In the genomic region with DNA sequence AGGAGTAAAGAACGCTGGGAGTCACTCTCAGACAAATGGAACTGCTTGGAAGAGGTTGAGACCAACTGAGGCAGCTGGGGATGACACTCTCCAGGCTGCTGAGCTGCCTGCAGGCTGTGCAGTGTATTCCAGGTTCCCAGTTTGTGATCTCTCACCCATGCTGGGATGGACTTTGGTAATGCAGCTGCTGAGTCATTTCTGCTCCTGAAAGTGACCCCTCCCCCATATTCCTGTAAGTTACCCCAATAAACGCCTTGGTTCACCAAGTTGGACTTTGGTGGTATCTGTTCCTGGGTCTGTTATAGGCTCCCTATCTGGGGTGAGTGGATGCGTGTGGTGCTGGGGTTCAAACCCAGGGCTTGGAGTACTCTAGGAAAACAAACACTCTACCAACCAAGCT, we compare ENCODE assay signal across 23 mouse cellular contexts. TPM values are rescaled to one million over a fixed set of nuclear protein-coding genes. Genes with fewer than 3 reads are reported as not detected.
A peak's percentile ranks its signal among the peaks of the same experiment; 100 is the strongest.
DNase-seq lines count a peak whose midpoint lies in the region; ATAC-seq and TF ChIP-seq lines count a peak whose summit lies in the region.
"Had no signal": no experiment of that assay in that cellular context is flagged by ENCODE, and none has a peak within 500 bp of the region (broad histone marks: within the 10 kb centered on the region; RNA-seq: fewer than 3 reads in every experiment).

No protein-coding gene starts in this region.

- H3K4me1 ChIP-seq in intestine, postnatal 0 days (replicated peaks; ENCODE audit: control insufficient read depth, insufficient read depth, low read length): no peaks in the 10 kb centered on the region
- no peaks in the 10 kb centered on the region for H3K4me1 ChIP-seq in intestine, embryonic 15.5 days (replicated peaks)
- H3K4me1 ChIP-seq in small intestine, adult 2 months (ENCODE audit: control insufficient read depth, insufficient read depth, insufficient read length, low read length): peaks cover 35% of the 10 kb centered on the region
- H3K4me1 ChIP-seq: embryonic facial prominence, embryonic 12.5 days had no signal

- H3K4me2 ChIP-seq in intestine, postnatal 0 days (replicated peaks; ENCODE audit: low read depth): no peak overlapping the region
- no peak overlapping the region for H3K4me2 ChIP-seq in intestine, embryonic 15.5 days (replicated peaks)
- H3K4me2 ChIP-seq: embryonic facial prominence, embryonic 12.5 days; forebrain, embryonic 13.5 days; forebrain, embryonic 15.5 days had no signal

- DNase-seq in kidney, adult 9 months: peak; percentile 50
- DNase-seq in kidney, adult 8-10 months: no peak
- DNase-seq: adrenal gland, adult 8-10 months; adrenal gland, postnatal 14 days; adrenal gland, postnatal 36 days; B cell, adult 2 months; cerebellum, adult 11-12 months; cerebellum, adult 2 months; cerebellum, adult 9-10 months; cerebellum, postnatal 10 days; cerebellum, postnatal 25 days had no signal

- TF ChIP-seq POLR2A in small intestine, adult 2 months (IDR thresholded peaks at IDR 0.05; ENCODE audit: low read depth, low read length): no peak

- no peaks in the 10 kb centered on the region for H3K27me3 ChIP-seq in intestine, postnatal 0 days (replicated peaks; ENCODE audit: control insufficient read depth, insufficient read depth, low read length)
- H3K27me3 ChIP-seq in intestine, embryonic 15.5 days (replicated peaks): no peaks in the 10 kb centered on the region
- no peaks in the 10 kb centered on the region for H3K27me3 ChIP-seq in small intestine, adult 2 months (ENCODE audit: control insufficient read depth, insufficient read depth, low read length)
- H3K27me3 ChIP-seq: forebrain, embryonic 13.5 days; forebrain, embryonic 15.5 days; Patski had no signal

- peak; percentile 14; the same call in 1 of the 2 replicates for ATAC-seq in intestine, postnatal 0 days
- no peak for ATAC-seq in intestine, embryonic 15.5 days
- ATAC-seq: activated CD4-positive, CD25-positive, alpha-beta regulatory T cell, adult 4 months; CD4-positive, CD25-positive, alpha-beta regulatory T cell, adult 4 months; forebrain, embryonic 13.5 days; forebrain, embryonic 15.5 days; Patski had no signal

- no peak overlapping the region for H3K4me3 ChIP-seq in intestine, postnatal 0 days (ENCODE audit: low read depth, low read length)
- no peak overlapping the region for H3K4me3 ChIP-seq in intestine, embryonic 15.5 days (replicated peaks)
- H3K4me3 ChIP-seq in small intestine, adult 2 months (ENCODE audit: low read depth, low read length): no peak overlapping the region
- H3K4me3 ChIP-seq: embryonic facial prominence, embryonic 10.5 days; embryonic facial prominence, embryonic 12.5 days; forebrain, embryonic 13.5 days; forebrain, embryonic 15.5 days had no signal

- 59% methylated on average over 3 of the region's 3 CpGs for WGBS in intestine, postnatal 0 days
- 67% methylated on average over 3 of the region's 3 CpGs for WGBS in intestine, embryonic 15.5 days
- 57% methylated on average over 3 of the region's 3 CpGs for WGBS in small intestine, adult 2 months

- H3K9me3 ChIP-seq in intestine, postnatal 0 days (ENCODE audit: control insufficient read depth): no peaks in the 10 kb centered on the region
- no peaks in the 10 kb centered on the region for H3K9me3 ChIP-seq in intestine, embryonic 15.5 days
- H3K9me3 ChIP-seq: embryonic facial prominence, embryonic 10.5 days; embryonic facial prominence, embryonic 12.5 days; forebrain, embryonic 13.5 days; forebrain, embryonic 15.5 days; G1E had no signal

- no peak overlapping the region for H3K9ac ChIP-seq in intestine, postnatal 0 days (ENCODE audit: low read depth, low read length)
- no peak overlapping the region for H3K9ac ChIP-seq in intestine, embryonic 15.5 days
- H3K9ac ChIP-seq: embryonic facial prominence, embryonic 12.5 days; forebrain, embryonic 13.5 days; forebrain, embryonic 15.5 days had no signal

- H3K27ac ChIP-seq in intestine, postnatal 0 days (ENCODE audit: low read depth, low read length): no peak overlapping the region
- H3K27ac ChIP-seq in intestine, embryonic 15.5 days: no peak overlapping the region
- peak overlapping the region; percentile 71; the same call in 1 of the 2 replicates for H3K27ac ChIP-seq in small intestine, adult 2 months (ENCODE audit: insufficient read depth, low read depth, low read length)
- H3K27ac ChIP-seq: embryonic facial prominence, embryonic 10.5 days; embryonic facial prominence, embryonic 12.5 days; forebrain, embryonic 13.5 days; forebrain, embryonic 15.5 days had no signal

- no peak for TF ChIP-seq CTCF in intestine, postnatal 0 days (IDR thresholded peaks at IDR 0.05; ENCODE audit: low read depth)
- TF ChIP-seq CTCF in small intestine, adult 2 months (IDR thresholded peaks at IDR 0.05; ENCODE audit: extremely low read depth, insufficient read length, insufficient replicate concordance, low read depth, low read length): no peak

- H3K36me3 ChIP-seq in intestine, postnatal 0 days (ENCODE audit: control insufficient read depth, insufficient read depth): no peaks in the 10 kb centered on the region
- no peaks in the 10 kb centered on the region for H3K36me3 ChIP-seq in intestine, embryonic 15.5 days
- H3K36me3 ChIP-seq in small intestine, adult 2 months (ENCODE audit: control insufficient read depth, insufficient read depth, low read length): peaks cover 8% of the 10 kb centered on the region
- H3K36me3 ChIP-seq: embryonic facial prominence, embryonic 10.5 days; embryonic facial prominence, embryonic 12.5 days; forebrain, embryonic 15.5 days; G1E had no signal

RNA-seq across cellular contexts. Expression of a gene that starts 9.6 kb away (rescaled TPM):
- polyA plus RNA-seq in intestine, postnatal 0 days (2015; fragmentation: Nextera tagmentation; extraction: Ambion mirVana): 37.5 and 41.7 TPM in 2 replicates
- polyA plus RNA-seq in intestine, embryonic 15.5 days (2015; fragmentation: Nextera tagmentation; extraction: Ambion mirVana): 26.5 and 30.5 TPM in 2 replicates
- 218 and 419 TPM in 2 replicates for polyA plus RNA-seq in small intestine, adult 2 months (2012; rRNA removed)
- polyA plus RNA-seq: activated CD4-positive, CD25-positive, alpha-beta regulatory T cell, adult 4 months; CD4-positive, CD25-positive, alpha-beta regulatory T cell, adult 4 months; G1E had no signal

RNA-seq across cellular contexts. Expression of a gene that starts 32.1 kb away (rescaled TPM):
- polyA plus RNA-seq in intestine, postnatal 0 days (2015; fragmentation: Nextera tagmentation; extraction: Ambion mirVana): 65.8 and 71.7 TPM in 2 replicates
- 35.9 and 36.1 TPM in 2 replicates for polyA plus RNA-seq in intestine, embryonic 15.5 days (2015; fragmentation: Nextera tagmentation; extraction: Ambion mirVana)
- polyA plus RNA-seq in small intestine, adult 2 months (2012; rRNA removed): 54.9 and 134 TPM in 2 replicates

RNA-seq across cellular contexts. Expression of a gene that starts 38.2 kb away (rescaled TPM):
- not detected in 2 replicates for polyA plus RNA-seq in intestine, postnatal 0 days (2015; fragmentation: Nextera tagmentation; extraction: Ambion mirVana)
- polyA plus RNA-seq in intestine, embryonic 15.5 days (2015; fragmentation: Nextera tagmentation; extraction: Ambion mirVana): 0.05 TPM in 1 of 2 replicates, not detected in the other
- 0.08 TPM in 1 of 2 replicates, not detected in the other for polyA plus RNA-seq in small intestine, adult 2 months (2012; rRNA removed)
- polyA plus RNA-seq: activated CD4-positive, CD25-positive, alpha-beta regulatory T cell, adult 4 months; CD4-positive, CD25-positive, alpha-beta regulatory T cell, adult 4 months; embryonic facial prominence, embryonic 10.5 days; forebrain, embryonic 11.5 days; G1E; Patski had no signal

RNA-seq across cellular contexts. Expression of a gene that starts 53.6 kb away (rescaled TPM):
- polyA plus RNA-seq in intestine, postnatal 0 days (2015; fragmentation: Nextera tagmentation; extraction: Ambion mirVana): 177 and 178 TPM in 2 replicates
- polyA plus RNA-seq in intestine, embryonic 15.5 days (2015; fragmentation: Nextera tagmentation; extraction: Ambion mirVana): 379 and 414 TPM in 2 replicates
- 150 and 244 TPM in 2 replicates for polyA plus RNA-seq in small intestine, adult 2 months (2012; rRNA removed)
